Mouse (Mus musculus): ENCODE measurements around the gene Ube2l3.

DNA sequence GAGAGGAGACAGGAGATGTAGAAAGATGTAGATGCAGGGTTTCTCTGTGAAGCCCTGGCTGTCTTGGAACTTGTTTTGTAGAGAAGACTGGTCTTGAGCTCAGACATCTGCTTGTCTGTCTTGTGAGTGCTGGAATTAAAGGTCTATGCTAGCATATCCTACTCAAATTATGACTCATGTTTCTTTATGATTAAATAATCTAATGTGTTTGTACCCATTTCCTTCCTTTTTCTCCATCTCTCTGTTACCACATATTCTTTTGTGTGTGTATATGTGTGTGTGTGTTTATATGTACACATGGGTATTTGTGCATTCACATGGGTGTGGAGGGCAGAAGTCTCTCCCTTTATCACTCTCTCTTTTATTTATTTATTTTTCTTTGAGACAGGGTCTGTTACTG is 24.0 kb upstream of the Ube2l3 start:
- TF ChIP-seq GATA1 (IDR thresholded peaks at IDR 0.05; ENCODE audit: low read length) = no peak
- no peak for TF ChIP-seq TAL1 (IDR thresholded peaks at IDR 0.05; ENCODE audit: low read length)
